Mouse (Mus musculus): ENCODE results near the gene Slc9a9.

Gene Slc9a9

GRCm38 (mm10) chr9:94682260-94682659 lies 12.6 kb downstream of the Slc9a9 start:
- peak; percentile 17 to 38 for DNase-seq (ENCODE audit: low spot score in 2 of 2)

DNA sequence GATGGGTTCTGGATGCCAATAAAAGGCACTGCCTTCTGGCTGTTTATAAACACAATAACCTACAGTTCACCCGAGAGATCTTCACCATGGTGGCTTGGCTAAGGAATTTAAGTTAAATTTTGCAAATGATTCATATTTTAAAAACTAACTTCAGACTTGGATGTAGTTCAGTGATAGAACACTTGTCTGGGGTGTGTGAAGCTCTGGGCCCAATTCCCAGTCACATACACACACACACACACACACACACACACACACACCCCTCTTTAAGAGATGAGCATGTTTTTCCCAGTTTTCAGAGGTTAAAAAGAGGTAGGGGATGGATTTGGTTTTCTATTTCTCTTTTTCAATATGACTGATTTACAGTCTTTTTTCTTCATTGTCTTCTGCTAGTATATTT lies 15.9 kb downstream of the Slc9a9 start:
- DNase-seq (ENCODE audit: low spot score in 2 of 2) = no peak

GRCm38 (mm10) chr9:94686380-94686779 lies 16.7 kb downstream of the Slc9a9 start:
- no peak for DNase-seq (ENCODE audit: low spot score in 2 of 2)

DNA sequence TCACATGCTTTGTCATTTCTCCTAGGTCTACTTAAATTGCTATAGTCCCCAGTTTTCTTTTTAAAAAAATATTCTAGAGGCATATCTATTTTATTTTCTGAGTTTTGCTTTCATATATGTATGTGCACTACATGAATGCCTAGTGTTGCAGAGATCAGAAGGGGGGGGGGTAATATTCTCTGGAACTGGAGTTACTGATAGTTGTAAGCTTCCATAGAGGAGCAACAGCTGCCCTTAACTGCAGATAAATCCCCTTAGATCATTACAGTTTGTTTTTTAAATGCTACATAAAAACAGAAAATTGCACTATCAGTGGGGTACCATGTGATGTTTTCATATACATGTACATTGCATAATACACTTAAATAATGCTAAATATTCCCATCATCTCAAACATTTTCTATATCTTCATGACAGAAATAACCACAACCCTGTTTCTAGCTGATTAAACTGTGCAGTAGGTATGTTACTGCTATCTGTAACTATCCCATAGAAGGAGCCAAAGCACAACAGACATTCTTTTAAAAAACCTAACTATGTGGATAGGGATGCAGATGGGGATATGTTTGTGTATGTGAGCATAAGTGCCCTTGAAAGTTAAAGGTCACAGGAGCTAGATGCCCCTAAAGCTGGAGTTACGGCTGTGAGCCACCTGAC lies 17.6 kb downstream of the Slc9a9 start:
- no peak for DNase-seq (ENCODE audit: low spot score in 2 of 2)

DNA sequence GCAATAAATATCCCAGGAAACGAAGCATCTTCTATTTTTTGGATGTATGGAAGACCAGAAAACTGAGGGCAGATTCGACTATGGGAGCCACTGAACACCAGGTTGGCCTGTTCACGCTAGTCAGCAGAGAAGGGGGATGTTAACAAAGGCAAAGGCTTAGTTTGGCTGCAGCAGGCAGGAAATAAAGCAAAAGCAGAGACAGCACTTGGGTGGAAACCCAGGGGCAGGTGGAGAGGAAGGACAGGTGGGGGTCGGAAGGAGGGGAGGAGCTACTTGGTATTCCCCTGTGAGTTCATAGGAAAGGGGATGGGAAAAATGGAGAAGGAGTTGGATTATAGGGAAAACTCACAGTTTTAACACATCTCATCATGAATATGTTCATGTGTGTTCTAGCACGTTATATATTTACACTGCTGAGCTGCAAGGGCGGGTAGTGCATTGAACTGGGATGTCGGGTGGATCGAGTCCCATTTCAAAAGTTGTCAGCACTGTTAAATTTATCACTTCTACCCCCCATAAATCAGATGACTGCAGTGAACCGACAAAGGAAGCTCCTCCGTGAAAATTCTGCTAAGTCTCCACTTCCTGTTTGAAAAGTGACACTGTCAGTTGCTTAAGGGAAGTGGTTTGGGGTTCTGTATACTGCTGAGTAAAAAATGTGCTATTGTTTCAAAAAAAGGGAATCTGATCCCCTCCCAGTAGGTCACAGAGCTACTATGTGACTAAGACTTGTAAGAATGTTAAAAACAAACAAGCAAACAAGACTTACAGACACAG lies 21.8 kb downstream of the Slc9a9 start:
- DNase-seq (ENCODE audit: low spot score in 2 of 2) = peak; percentile 43 to 52

DNA sequence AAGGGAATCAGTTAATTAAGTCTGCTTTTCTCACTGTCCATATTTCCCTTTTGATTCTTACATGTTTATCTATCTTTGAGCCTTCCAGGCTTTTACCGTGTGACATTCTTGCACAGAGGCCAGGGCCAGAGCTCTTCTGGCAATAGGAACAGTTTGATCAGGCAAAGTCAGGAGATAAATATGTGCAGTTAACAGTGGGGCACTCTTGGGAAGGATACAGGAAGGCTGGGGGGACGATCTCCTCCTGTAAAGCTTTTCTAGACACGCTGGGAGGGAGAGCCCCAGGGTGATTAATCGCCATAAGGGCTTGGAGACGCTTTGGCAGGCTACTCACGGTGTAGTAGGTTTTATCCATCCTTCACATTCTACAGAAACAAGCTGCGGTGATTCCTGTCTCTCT lies 22.4 kb downstream of the Slc9a9 start:
- DNase-seq (ENCODE audit: low spot score in 2 of 2) = no peak

- DNase-seq (ENCODE audit: low spot score in 2 of 2) = no peak
These were observed 24.5 kb downstream of the Slc9a9 start for GRCm38 (mm10) chr9:94694243-94694642.

DNA sequence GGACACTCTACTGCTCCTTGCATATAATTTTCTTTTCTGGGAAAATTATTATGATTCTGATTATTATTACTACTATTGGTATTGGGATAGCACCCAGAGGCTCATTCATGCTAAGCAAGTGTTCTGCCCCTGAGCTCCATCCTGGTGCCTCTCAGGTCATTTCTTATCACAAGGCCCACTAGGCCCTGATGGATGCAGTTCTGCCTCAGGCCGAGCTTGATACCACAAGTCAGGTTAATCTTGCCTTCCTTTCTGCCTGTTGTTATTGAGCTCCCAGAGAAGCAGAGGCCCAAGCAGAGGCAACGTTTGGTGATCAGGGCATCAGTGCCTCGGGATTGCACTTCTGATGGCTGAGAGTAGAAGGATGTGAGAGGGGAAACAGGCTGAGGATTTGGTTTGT lies 25.3 kb downstream of the Slc9a9 start:
- no peak for DNase-seq (ENCODE audit: low spot score in 2 of 2)

GRCm38 (mm10) chr9:94696539-94697079 lies 26.9 kb downstream of the Slc9a9 start:
- DNase-seq (ENCODE audit: low spot score in 2 of 2) = no peak

GRCm38 (mm10) chr9:94698175-94698574 lies 28.5 kb downstream of the Slc9a9 start:
- DNase-seq (ENCODE audit: low spot score in 2 of 2) = no peak

- peak in 1 of 2 experiments; percentile 4 for DNase-seq (ENCODE audit: low spot score in 2 of 2)
These were observed 30.8 kb downstream of the Slc9a9 start for GRCm38 (mm10) chr9:94700549-94700948.

DNA sequence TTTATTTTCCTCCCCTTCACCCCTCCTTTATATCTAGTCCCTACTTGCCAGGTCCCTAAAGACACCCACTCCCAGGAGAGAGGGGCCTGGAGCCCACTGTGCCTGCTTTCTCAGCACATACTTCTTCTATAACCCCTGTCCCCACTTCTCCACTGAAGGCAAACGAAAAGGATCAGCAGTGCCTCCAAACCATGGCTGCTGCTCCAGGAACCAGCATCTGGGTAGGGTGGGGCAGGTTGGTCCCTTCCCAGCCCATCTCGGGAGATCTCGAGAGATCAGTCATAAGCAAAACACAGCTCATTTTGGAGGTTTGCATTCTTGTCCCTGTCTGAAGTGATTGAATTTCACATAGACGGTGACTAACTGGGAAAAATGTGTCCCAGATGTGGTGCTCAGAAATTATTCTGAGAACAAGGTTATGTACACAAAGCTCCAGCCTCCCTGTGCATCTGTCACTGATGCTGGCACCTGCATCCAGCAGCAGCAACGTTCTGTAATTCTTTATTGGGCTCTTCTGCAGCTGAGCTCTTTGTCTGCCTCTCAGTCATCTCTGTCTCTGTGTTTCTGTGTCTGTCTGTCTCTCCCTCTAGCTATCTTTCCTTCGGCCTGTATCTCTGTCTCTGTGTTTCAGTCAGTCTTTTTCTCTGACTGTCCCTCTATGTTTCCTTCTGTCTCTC lies 31.6 kb downstream of the Slc9a9 start:
- no peak for DNase-seq (ENCODE audit: low spot score in 2 of 2)

- DNase-seq (ENCODE audit: low spot score in 2 of 2) = no peak
These were observed 32.4 kb downstream of the Slc9a9 start for GRCm38 (mm10) chr9:94701965-94702634.

DNA sequence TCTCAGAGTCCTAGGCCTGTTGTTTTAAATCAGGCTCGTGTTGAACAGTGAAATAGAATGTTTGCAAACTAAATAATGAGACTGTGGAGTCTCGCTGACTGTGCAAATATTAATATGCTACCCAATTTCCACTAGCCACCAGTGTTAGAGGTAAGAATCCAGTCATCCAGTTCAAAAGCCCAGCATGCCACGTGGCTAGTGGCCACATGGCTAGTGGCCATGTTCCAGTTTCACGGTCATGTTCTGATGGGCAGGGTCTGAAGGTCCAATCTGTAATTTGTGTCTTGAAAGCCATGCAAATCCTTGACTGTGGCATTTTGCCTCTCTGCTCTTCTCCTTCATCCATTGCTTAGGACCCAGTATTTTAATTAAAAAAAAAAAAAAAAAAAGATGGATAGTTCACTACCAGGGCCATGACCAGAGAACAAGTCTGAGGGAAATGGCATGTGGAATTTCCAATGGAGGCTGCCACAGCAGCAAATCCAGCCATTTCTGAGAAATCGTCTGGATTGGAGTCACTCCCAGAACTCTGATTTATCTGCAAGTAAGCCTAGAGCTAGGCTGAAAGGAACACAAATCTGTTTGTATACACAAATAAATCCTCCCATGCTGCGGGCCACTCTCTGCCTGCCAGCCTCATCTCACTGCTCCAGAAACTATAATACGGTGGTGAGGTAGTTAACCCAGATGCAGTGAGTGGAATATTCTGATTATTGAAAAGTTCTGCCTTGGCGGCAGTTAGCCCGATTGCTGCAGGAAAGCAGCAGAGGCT lies 35.5 kb downstream of the Slc9a9 start:
- no peak for DNase-seq (ENCODE audit: low spot score in 2 of 2)

DNA sequence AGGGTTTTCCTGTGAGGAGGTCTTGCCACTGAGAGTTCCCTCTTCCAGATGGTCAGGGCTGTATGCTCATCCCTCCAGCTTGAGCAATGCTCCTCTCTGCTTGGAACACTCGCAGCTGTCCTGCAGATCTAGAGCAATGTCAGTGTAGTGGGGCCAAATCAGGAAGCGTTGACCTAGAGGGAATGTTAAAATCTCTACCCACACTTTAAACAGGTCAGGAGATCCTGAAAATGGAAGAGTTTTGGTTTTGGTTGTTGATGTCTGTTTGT lies 36.0 kb downstream of the Slc9a9 start:
- no peak for DNase-seq (ENCODE audit: low spot score in 2 of 2)

GRCm38 (mm10) chr9:94712084-94712483 lies 42.4 kb downstream of the Slc9a9 start:
- DNase-seq (ENCODE audit: low spot score in 2 of 2) = no peak

GRCm38 (mm10) chr9:94716695-94717094 lies 47.0 kb downstream of the Slc9a9 start:
- no peak for DNase-seq (ENCODE audit: low spot score in 2 of 2)

DNA sequence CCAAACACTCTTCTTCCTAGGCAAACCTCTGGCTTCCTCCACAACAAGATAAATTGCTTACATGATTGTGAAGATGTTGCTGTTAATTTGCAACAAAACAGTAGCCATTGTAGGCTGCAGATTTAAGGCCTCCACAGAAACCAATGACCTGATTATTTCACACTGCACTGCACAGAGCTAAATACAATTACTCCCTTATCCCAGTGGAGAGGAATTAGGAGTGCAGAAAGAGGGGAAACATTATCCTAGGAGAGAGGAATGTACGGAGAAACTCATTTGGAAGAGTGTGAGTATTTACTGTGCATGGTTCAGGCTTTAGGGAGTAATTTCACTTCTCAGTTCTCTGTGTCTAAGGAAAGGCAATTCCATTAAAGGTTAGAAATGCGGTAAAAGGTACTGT lies 53.9 kb downstream of the Slc9a9 start:
- no peak for DNase-seq (ENCODE audit: low spot score in 2 of 2)

DNA sequence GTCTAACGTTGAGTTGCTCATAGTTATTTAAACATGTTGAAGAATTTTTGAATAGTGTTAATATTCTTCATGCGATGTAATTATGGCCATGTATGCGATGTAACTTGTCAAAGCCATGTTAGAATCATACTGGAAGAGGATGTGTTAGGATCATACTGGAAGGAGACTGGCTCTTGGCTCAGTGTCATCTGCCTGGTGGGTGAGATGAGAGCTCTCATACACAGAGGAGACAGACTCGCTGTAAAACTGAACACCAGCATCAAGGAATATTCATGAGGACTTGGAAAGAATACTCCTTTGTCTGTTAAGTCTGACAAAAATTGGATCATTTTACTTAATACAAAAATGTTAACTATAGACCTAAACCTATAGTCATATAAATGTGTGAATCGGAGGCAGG lies 55.4 kb downstream of the Slc9a9 start:
- DNase-seq (ENCODE audit: low spot score in 2 of 2) = no peak

DNA sequence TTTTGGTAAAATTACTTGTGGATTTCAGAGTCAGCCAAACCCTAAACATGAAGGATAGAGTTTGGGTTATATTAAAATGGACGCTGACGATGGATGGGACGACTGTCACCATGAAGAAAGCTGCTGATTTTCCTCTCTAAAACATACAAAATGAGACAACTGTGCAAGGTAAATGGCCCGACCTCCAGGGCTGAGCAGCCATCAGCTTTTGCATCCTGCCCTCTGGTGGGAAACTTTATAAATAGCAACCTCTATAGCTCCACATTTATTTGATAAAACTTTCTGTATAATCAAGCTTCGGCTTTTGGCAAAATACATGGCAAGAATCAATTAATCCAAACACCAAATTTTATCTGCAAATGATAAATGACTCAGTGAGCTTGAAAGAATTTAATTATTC lies 57.7 kb downstream of the Slc9a9 start:
- DNase-seq (ENCODE audit: low spot score in 2 of 2) = no peak

DNA sequence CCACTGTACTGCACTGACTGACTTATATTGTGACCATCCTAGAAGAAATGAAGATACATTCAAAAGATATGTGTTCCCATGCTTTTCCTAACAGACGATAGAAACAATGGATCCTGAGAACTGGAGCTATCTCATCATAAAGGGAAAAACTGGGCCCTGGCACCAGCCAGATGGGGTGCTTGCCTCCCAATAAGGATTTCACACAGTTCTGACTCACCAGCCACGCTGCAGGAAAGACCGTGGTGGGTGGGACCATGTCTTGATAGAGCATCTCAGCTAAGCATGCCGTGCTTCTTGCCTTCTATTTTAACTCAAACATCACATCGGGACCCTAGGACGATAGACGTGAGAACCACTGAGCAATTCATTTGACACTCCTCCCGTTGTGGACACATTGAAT lies 60.7 kb downstream of the Slc9a9 start:
- DNase-seq (ENCODE audit: low spot score in 2 of 2) = no peak

GRCm38 (mm10) chr9:94732136-94732535 lies 62.4 kb downstream of the Slc9a9 start:
- DNase-seq (ENCODE audit: low spot score in 2 of 2) = no peak
